Mouse (Mus musculus) cerebellum, adult 2 months (tissue): Measurements from ENCODE around the gene Arhgef3.

Source experiments
- CTCF ChIP-seq: fragments of 200-500 bp; IDR thresholded peaks from 2 replicates; pipeline ENCODE4 v1.5.1; 2011; ENCODE audit warnings: low read depth, mild to moderate bottlenecking, control low read depth, low read length, moderate library complexity, borderline replicate concordance; ENCODE audit not compliant: insufficient read depth
- POLR2A ChIP-seq: fragments of 200-500 bp; IDR thresholded peaks from 2 replicates; pipeline ENCODE4 v1.6.1; 2011; ENCODE audit warnings: low read length, control low read depth, borderline replicate concordance; ENCODE audit not compliant: insufficient read depth

DNA sequence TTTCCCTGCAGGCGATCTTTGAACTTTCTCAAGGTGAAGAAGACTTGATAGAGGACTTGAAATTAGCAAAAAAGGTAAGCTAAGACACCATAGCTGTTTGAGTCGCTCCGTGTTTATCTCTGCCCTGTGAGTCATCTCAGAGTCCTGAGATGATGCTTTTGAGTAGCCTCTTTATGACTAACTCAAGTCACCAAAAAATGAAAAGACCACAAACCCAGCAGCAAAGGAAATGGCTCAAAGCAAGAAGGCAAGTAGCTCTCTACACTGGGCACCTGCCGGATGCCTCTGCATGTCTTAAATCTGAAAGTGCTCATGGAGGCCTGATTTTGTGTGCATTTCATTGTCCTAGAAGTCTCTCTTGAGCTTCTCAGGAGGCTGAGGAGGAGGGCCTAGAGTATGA, 269.4 kb downstream of the Arhgef3 start:
- TF ChIP-seq CTCF, result no peak
- no peak for TF ChIP-seq POLR2A
